Mouse (Mus musculus): Measurements from ENCODE around the gene Rpl37.
"Not testable (repeated sequence)": the region's sequence is repeated elsewhere in the genome, so short reads cannot be mapped to it uniquely, and the experiment has no call there.

The Rpl37 gene

GRCm38 (mm10) chr15:5121535-5122313, 5.3 kb downstream of the Rpl37 start:
- DNase-seq (ENCODE audit: low read depth, low spot score), result no peak

- DNase-seq (ENCODE audit: low read depth, low spot score), result no peak
Observed at GRCm38 (mm10) chr15:5126456-5126855, 10.0 kb downstream of the Rpl37 start.

GRCm38 (mm10) chr15:5127487-5127886, 11.0 kb downstream of the Rpl37 start:
- DNase-seq (ENCODE audit: low read depth, low spot score), result no peak

GRCm38 (mm10) chr15:5128176-5128940, 11.9 kb downstream of the Rpl37 start:
- DNase-seq (ENCODE audit: low read depth, low spot score), result no peak

GRCm38 (mm10) chr15:5129111-5129805, 12.8 kb downstream of the Rpl37 start:
- DNase-seq (ENCODE audit: low read depth, low spot score), result no peak

- not testable (repeated sequence) for DNase-seq (ENCODE audit: low read depth, low spot score)
Observed at GRCm38 (mm10) chr15:5130887-5131668, 14.6 kb downstream of the Rpl37 start.

GRCm38 (mm10) chr15:5133301-5133700, 16.9 kb downstream of the Rpl37 start:
- no peak for DNase-seq (ENCODE audit: low read depth, low spot score)

GRCm38 (mm10) chr15:5134179-5134578, 17.7 kb downstream of the Rpl37 start:
- no peak for DNase-seq (ENCODE audit: low read depth, low spot score)

- DNase-seq (ENCODE audit: low read depth, low spot score), result no peak
Observed at GRCm38 (mm10) chr15:5134945-5135483, 18.6 kb downstream of the Rpl37 start.

- DNase-seq (ENCODE audit: low read depth, low spot score), result no peak
Observed at GRCm38 (mm10) chr15:5138021-5138856, 21.8 kb downstream of the Rpl37 start.

GRCm38 (mm10) chr15:5139366-5139765, 22.9 kb downstream of the Rpl37 start:
- no peak for DNase-seq (ENCODE audit: low read depth, low spot score)

GRCm38 (mm10) chr15:5139863-5140262, 23.4 kb downstream of the Rpl37 start:
- DNase-seq (ENCODE audit: low read depth, low spot score), result no peak

GRCm38 (mm10) chr15:5140357-5140756, 23.9 kb downstream of the Rpl37 start:
- DNase-seq (ENCODE audit: low read depth, low spot score), result no peak

GRCm38 (mm10) chr15:5142047-5142446, 25.6 kb downstream of the Rpl37 start:
- no peak for DNase-seq (ENCODE audit: low read depth, low spot score)

GRCm38 (mm10) chr15:5142714-5143113, 26.3 kb downstream of the Rpl37 start:
- DNase-seq (ENCODE audit: low read depth, low spot score), result no peak

GRCm38 (mm10) chr15:5143361-5144020, 27.0 kb downstream of the Rpl37 start, which contains the start of gene Prkaa1:
Prkaa1 (plus strand) TSS chr15:5143861.
- DNase-seq (ENCODE audit: low read depth, low spot score), result peak; percentile 83

GRCm38 (mm10) chr15:5144021-5144778, 27.8 kb downstream of the Rpl37 start:
- DNase-seq (ENCODE audit: low read depth, low spot score), result peak; percentile 70

GRCm38 (mm10) chr15:5145196-5145945, 28.9 kb downstream of the Rpl37 start:
- no peak for DNase-seq (ENCODE audit: low read depth, low spot score)
